Mouse (Mus musculus) left cerebral cortex, adult 9 months (tissue): ENCODE results near the gene Sfrp5.

ENCODE experiments used
- DNase-seq, 2 experiments: peaks; one replicate each; pipeline ENCODE4 v3.0.0; 2022; ENCODE audit warnings: low spot score in 2 of 2

The Sfrp5 gene

GRCm38 (mm10) chr19:42198026-42198425 lies 4.0 kb downstream of the Sfrp5 start:
- no peak for DNase-seq

GRCm38 (mm10) chr19:42197066-42197465 lies 5.0 kb downstream of the Sfrp5 start:
- DNase-seq: no peak

- DNase-seq: no peak
These were observed 5.7 kb downstream of the Sfrp5 start for GRCm38 (mm10) chr19:42196378-42196777.

- DNase-seq: no peak
These were observed 8.7 kb downstream of the Sfrp5 start for GRCm38 (mm10) chr19:42193311-42193710.

- DNase-seq: peak in 1 of 2 experiments; percentile 53
These were observed 11.6 kb downstream of the Sfrp5 start for GRCm38 (mm10) chr19:42190494-42190893.

GRCm38 (mm10) chr19:42189735-42190134 lies 12.3 kb downstream of the Sfrp5 start:
- DNase-seq: no peak

GRCm38 (mm10) chr19:42182673-42183072 lies 19.4 kb downstream of the Sfrp5 start:
- DNase-seq: no peak

- DNase-seq: no peak
These were observed 22.7 kb downstream of the Sfrp5 start for GRCm38 (mm10) chr19:42179356-42179755.

- no peak for DNase-seq
These were observed 24.6 kb downstream of the Sfrp5 start for GRCm38 (mm10) chr19:42177461-42177860.

GRCm38 (mm10) chr19:42176841-42177240 lies 25.2 kb downstream of the Sfrp5 start:
- DNase-seq: no peak

GRCm38 (mm10) chr19:42170025-42170969 lies 31.8 kb downstream of the Sfrp5 start:
- peak; percentile 85 to 92 for DNase-seq

- no peak for DNase-seq
These were observed 32.6 kb downstream of the Sfrp5 start for GRCm38 (mm10) chr19:42169322-42169975.

GRCm38 (mm10) chr19:42167489-42167888 lies 34.6 kb downstream of the Sfrp5 start:
- DNase-seq: no peak

GRCm38 (mm10) chr19:42166766-42167165 lies 35.3 kb downstream of the Sfrp5 start:
- no peak for DNase-seq

- DNase-seq: peak in 1 of 2 experiments; percentile 92
These were observed 35.9 kb downstream of the Sfrp5 start for GRCm38 (mm10) chr19:42166130-42166529.

GRCm38 (mm10) chr19:42164188-42164587 lies 37.9 kb downstream of the Sfrp5 start:
- DNase-seq: no peak

GRCm38 (mm10) chr19:42163764-42164163 lies 38.3 kb downstream of the Sfrp5 start, which contains the start of gene Zfyve27:
TSS of gene Zfyve27 (plus strand) at chr19:42163951.
- no peak for DNase-seq

GRCm38 (mm10) chr19:42158246-42159017 lies 43.6 kb downstream of the Sfrp5 start:
- no peak for DNase-seq

- DNase-seq: no peak
These were observed 44.4 kb downstream of the Sfrp5 start for GRCm38 (mm10) chr19:42157493-42158237.

GRCm38 (mm10) chr19:42151990-42152389 lies 50.1 kb downstream of the Sfrp5 start:
- DNase-seq: peak; percentile 53 to 92

GRCm38 (mm10) chr19:42148569-42148860 lies 53.5 kb downstream of the Sfrp5 start:
- no peak for DNase-seq
